Mouse (Mus musculus) cerebral cortex, adult 2 months (tissue): ENCODE measurements around the gene Tmem214.

ENCODE experiments used
- WGBS: fragments of 180-500 bp; shearing (Covaris S2); methylation state at CpG from one replicate; pipeline ENCODE4 v1.1.7; 2018; 5-methylcytosine and 5-hydroxymethylcytosine counted together

The Tmem214 gene

GRCm38 (mm10) chr5:30874365-30874764 is 6.6 kb downstream of the Tmem214 start:
- 92% methylated on average over 7 of the region's 7 CpGs for WGBS

GRCm38 (mm10) chr5:30878616-30879015 is 10.8 kb downstream of the Tmem214 start:
- 30% methylated on average over 6 of the region's 6 CpGs for WGBS

- WGBS, result 70% methylated on average over 5 of the region's 5 CpGs
These were observed 11.6 kb downstream of the Tmem214 start for GRCm38 (mm10) chr5:30879347-30879943.

- WGBS, result 85% methylated on average over 4 of the region's 4 CpGs
These were observed 14.0 kb downstream of the Tmem214 start for GRCm38 (mm10) chr5:30881839-30882238.

GRCm38 (mm10) chr5:30886209-30886608 is 18.4 kb downstream of the Tmem214 start:
- 32% methylated on average over 4 of the region's 4 CpGs for WGBS

GRCm38 (mm10) chr5:30886731-30887130 is 18.9 kb downstream of the Tmem214 start:
- 14% methylated on average over 5 of the region's 5 CpGs for WGBS

- under 1% methylated on average over 19 of the region's 19 CpGs for WGBS
These were observed 19.5 kb downstream of the Tmem214 start for GRCm38 (mm10) chr5:30887331-30887761.

GRCm38 (mm10) chr5:30887858-30888336 is 20.1 kb downstream of the Tmem214 start:
- under 1% methylated on average over 28 of the region's 28 CpGs for WGBS

GRCm38 (mm10) chr5:30888337-30889087 is 20.7 kb downstream of the Tmem214 start, which contains the start of gene Agbl5:
Agbl5 (plus strand) TSS chr5:30888694.
- under 1% methylated on average over 42 of the region's 42 CpGs for WGBS

- WGBS, result 1% methylated on average over 41 of the region's 42 CpGs
These were observed 21.4 kb downstream of the Tmem214 start for GRCm38 (mm10) chr5:30889088-30889754.

GRCm38 (mm10) chr5:30890375-30890774 is 22.6 kb downstream of the Tmem214 start:
- 81% methylated on average over 7 of the region's 7 CpGs for WGBS

- 94% methylated on average over 5 of the region's 5 CpGs for WGBS
These were observed 34.0 kb downstream of the Tmem214 start for GRCm38 (mm10) chr5:30901860-30902259.

GRCm38 (mm10) chr5:30907413-30908059 is 39.7 kb downstream of the Tmem214 start, which contains the start of gene Ost4:
Ost4 (minus strand) TSS chr5:30907788.
- under 1% methylated on average over 58 of the region's 58 CpGs for WGBS

- WGBS, result 48% methylated on average over 13 of the region's 13 CpGs
These were observed 40.9 kb downstream of the Tmem214 start for GRCm38 (mm10) chr5:30908426-30909299.

- WGBS, result 59% methylated on average over 7 of the region's 7 CpGs
These were observed 41.5 kb downstream of the Tmem214 start for GRCm38 (mm10) chr5:30909300-30909659.

- WGBS, result 89% methylated on average over 7 of the region's 7 CpGs
These were observed 42.1 kb downstream of the Tmem214 start for GRCm38 (mm10) chr5:30909863-30910262.

GRCm38 (mm10) chr5:30912156-30912555 is 44.3 kb downstream of the Tmem214 start:
- 63% methylated on average over 5 of the region's 5 CpGs for WGBS

- WGBS, result 49% methylated on average over 13 of the region's 13 CpGs
These were observed 45.4 kb downstream of the Tmem214 start, which contains the start of gene Emilin1 for GRCm38 (mm10) chr5:30913060-30913841. Emilin1 (plus strand) TSS chr5:30913402.

GRCm38 (mm10) chr5:30914101-30914635 is 46.4 kb downstream of the Tmem214 start:
- WGBS, result 83% methylated on average over 7 of the region's 7 CpGs

- WGBS, result 86% methylated on average over 6 of the region's 6 CpGs
These were observed 47.0 kb downstream of the Tmem214 start for GRCm38 (mm10) chr5:30914849-30915248.
